Mouse (Mus musculus) megakaryocyte, adult 5-6 weeks (primary cell): ENCODE measurements at regions not wholly inside any gene's neighbourhood (a gene's known extent, or its start where the extent isn't known, plus 50 kb on each side); places are given as distances from the start of the nearest gene placed in this dataset.
A peak's percentile ranks its signal among the peaks of the same experiment; 100 is the strongest.

Experiments used
- ATAC-seq: 2 replicates; pipeline ENCODE4 v1.8.0; 2016; ENCODE audit warnings: mild to moderate bottlenecking, inconsistent platforms; ENCODE audit not compliant: poor library complexity, severe bottlenecking

GRCm38 (mm10) chr1:138908860-138909259, 52.2 kb upstream of the 2310009B15Rik start:
- ATAC-seq = no peak

GRCm38 (mm10) chr1:138909654-138910053, 53.0 kb upstream of the 2310009B15Rik start:
- ATAC-seq = no peak

GRCm38 (mm10) chr1:138912156-138912616, 51.0 kb upstream of the Dennd1b start:
- peak; percentile 92 for ATAC-seq

GRCm38 (mm10) chr1:138912928-138913327, 50.3 kb upstream of the Dennd1b start:
- ATAC-seq = no peak

GRCm38 (mm10) chr1:138913428-138913827, 49.8 kb upstream of the Dennd1b start:
- ATAC-seq = no peak
